Mouse (Mus musculus) right cerebral cortex, postnatal 10 days (tissue): ENCODE data around the gene Raver2.
"Not testable (repeated sequence)": the region's sequence is repeated elsewhere in the genome, so short reads cannot be mapped to it uniquely, and the experiment has no call there.

ENCODE experiments used
- DNase-seq, 2 experiments: peaks; one replicate each; pipeline ENCODE4 v3.0.0; 2021; ENCODE audit warnings: low spot score in 2 of 2

Raver2 gene

DNA sequence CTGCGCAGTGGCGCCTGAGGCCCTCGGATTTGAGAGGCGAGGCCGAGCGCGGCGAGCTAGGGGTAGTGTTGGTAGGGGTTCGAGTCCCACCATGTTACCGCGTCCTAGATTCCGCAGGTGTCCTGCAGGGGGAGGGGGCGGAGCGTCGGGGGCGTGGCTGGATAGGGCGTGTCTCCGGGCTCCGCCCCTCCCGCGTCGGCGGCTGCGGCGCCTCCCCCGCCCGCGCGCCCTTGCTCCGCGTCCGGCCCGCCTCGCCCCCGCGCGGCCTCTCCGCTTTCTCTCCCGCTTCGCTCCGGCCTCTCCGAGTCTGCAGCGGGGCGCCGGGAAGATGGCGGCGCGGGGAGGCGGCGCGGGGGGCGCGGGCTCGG is at the start of gene Raver2:
Gene Raver2 (plus strand): TSS at position 198 of the 368 bp plus-strand sequence.
- DNase-seq: peak; percentile 59 to 67

DNA sequence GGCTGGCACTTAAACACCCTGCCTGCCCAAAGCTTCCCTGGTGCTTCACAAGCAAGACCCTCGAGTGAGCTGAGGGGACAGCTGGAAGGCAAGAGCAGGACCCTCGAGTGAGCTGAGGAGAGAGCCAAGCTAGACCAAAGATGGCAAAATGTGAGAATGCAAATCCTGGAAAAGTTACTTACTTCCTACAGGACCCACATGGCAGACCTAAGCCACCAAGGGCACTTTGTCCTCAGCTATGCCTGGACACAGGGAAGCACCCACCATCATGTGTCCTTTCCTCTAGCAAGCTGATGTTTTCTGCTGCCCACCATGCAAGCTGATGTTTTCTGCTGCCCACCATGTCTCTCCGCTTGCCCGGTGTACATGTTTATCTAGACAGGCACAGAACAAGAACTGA is 48.2 kb upstream of the Raver2 start, which contains the start of gene Gm10577:
Gene Gm10577 (minus strand): TSS at position 101 of the 400 bp plus-strand sequence.
- DNase-seq: no peak

DNA sequence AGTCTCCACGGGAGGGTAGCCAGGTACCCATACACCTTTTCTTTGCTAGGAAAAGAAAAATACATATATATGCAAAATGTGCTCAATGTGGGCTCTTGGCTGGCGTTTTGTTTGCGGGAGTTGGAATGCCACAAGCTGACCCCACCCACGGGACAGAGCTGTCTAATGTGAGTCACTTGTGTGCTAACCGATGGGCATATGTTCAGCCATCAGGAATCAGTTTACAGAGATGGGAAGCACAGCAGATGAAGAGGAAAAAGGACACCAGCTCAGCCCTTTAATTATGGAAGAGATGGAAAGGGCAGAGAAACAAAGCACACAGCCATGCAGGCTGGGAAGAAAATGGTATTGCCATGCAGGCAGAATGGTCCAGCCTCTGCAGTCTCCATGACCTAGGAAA is 42.2 kb upstream of the Raver2 start:
- peak; percentile 43 to 44 for DNase-seq

DNA sequence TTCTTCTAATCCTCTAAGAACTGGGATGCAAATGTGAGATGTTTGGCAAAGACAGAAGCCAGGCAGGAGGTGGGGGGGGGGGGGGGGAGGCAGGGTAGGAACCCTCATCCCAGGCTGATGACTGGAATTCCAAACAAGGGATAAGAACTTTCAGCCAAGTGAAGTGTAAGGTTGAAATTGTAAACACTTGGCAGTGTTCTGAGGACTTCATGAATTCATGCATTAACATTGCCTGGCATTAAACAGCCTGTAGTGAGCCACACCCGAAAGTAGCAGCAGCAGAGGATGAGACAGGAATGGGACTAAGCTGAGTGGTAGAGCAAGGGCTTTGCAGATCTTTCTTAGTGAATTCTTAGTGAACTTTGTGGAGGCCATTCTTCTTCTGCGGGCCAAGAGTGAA is 41.8 kb upstream of the Raver2 start:
- DNase-seq: peak in 1 of 2 experiments; percentile 33

DNA sequence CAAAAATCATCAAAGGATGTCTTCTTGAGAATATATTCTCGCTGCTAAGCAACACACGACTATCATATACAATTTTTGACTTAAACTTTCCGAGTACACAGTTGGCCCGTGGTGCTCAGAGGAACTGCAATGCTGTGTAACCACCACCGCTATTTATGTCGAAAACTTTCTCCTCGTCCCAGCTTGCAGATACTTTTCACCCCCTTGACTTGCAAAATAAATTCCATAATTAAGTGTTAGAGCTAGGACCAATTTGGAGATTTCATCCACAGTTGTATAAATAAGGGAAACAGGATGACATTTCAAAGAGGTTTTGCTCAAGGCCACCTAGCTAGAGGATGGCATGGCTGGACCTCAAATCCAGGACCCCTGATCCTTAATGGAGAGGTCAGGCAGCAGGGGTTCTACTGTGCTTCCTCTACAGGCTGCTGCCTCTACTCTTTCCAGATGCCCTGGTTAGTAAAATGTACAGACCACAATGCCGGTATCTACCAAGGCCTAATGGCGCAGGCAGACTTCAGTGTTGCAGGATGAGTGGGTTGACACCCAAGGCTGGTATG is 40.9 kb upstream of the Raver2 start:
- no peak for DNase-seq

DNA sequence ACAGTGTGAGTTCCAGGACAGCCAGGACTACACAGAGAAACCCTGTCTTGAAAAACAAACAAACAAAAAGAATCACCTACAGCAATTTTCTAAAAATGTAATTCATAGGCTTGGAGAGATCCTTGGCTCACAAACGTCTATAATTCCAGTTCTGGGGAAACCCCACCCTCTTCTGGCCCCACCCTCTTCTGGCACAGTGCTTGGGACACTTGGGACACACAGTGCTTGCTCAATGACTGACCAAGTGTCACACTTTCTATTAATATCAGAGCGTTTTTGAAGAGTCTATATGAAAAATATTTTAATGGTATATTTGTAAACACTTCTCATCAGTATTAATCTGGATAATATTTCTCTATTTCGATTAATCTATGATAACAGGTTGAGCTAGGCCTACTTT is 35.7 kb upstream of the Raver2 start:
- DNase-seq: no peak

DNA sequence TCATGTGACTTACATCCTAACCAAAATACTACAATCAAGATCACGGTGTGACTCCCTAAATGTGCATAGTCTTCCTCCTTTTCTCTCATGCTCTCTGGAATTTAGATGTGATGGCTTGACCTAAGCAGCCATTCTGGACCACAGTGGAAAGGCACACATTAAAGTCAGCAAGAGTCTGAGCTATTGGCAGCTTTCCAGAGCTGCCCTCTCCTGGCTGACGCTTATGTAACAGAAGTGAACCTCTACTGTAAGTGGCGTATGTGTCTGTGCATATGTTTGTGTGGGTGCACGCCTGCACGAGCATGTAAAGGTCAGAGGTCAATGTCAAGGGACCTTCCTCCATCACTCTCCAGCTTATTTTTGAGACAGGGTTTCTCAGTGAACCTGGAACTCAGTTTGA is 33.7 kb upstream of the Raver2 start:
- DNase-seq: no peak

DNA sequence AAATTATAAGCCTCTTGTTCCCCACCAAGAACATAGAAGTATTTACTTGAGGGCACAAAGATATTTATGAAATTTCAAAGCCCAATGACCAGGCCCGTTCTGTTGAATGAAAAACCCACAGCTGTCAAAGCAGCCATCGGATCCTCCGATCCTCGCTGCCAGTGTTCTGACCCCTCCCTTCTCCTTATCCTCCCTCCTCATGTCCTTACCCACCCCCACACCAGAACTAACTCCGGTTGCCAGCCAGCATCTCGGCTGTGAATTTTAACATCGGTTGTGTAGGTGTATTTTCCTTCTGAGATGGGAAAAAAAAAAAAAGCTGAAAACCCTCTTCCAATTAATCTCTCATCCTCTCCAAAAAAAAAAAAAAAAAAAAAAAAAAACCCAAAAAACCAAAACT is 31.6 kb upstream of the Raver2 start:
- peak; percentile 72 to 84 for DNase-seq

DNA sequence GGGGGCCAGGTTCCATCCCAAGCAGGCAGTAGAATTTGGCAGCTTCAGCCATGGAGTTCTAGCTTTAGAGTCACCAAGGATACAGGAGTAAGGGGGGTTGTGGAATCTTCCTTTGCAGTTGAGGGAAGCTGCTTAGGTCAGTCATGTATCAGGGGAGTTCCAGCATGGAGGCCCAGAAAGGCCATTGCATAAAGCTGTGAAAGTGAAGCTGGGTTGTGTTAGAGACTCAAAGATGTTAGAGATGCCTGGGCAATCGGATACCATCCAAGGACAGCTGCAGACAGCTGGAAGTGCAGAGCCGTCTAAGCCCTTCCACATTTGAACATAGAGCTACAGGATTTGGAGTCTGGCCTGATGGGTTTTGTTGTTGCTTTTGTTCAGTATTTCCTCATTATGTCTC is 25.1 kb upstream of the Raver2 start:
- no peak for DNase-seq

DNA sequence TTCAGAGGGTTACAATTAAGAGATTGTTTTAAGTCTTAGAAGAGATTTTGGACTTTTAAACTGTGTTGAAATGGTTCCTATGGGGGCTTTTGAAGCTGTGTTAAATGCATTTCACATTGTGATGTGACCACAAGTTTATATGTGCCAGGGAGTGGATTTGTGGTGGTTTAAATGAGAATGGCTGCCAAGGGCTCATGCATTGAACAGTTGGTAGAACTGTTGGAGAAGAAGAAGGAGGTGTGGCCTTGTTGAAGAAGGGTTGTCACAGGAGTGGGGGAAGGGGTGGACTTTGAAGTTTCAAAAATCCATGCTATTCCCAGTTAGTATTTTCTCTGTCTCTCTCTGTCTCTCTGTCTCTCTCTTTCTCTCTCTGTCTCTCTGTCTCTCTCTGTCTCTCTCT is 24.6 kb upstream of the Raver2 start:
- DNase-seq: no peak

DNA sequence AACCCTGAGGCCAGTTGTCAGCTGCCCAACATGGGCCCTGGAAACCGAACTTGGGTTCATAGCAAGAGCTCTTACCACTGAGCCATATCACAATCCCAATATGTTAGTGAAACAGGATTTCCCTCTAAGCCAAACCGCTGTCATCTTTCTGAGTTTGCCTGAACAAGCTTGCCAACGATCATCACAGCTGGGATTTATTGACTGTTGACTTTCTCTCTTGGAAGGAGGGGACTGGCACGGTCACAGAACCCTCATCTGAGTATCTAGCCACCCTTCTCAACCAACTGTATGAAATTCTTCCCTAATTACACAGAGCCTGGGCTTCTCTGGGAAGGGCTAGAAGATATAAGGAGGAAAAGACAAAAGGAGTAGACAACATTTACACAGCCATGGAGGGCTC is 22.2 kb upstream of the Raver2 start:
- DNase-seq: no peak

DNA sequence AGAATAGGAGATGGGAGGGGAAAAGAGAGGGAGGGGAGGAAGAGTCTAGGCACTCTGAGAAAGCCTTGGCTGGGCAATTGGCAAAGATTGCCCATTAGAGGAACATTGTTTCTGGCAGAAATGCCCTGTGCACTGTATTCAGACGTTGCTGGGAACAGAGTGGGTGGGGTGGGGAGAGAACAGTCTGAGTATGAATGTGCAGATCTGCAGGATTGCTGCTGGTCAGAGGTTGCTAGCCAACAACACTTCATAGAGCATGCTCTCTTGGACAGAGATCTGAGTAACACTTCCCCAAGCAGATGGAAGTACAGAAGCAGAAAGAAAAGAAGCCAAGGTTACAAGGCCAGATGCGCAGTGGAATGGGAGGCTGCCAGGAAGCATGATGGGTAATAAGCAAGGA is 6.6 kb upstream of the Raver2 start:
- DNase-seq: peak; percentile 45 to 53

DNA sequence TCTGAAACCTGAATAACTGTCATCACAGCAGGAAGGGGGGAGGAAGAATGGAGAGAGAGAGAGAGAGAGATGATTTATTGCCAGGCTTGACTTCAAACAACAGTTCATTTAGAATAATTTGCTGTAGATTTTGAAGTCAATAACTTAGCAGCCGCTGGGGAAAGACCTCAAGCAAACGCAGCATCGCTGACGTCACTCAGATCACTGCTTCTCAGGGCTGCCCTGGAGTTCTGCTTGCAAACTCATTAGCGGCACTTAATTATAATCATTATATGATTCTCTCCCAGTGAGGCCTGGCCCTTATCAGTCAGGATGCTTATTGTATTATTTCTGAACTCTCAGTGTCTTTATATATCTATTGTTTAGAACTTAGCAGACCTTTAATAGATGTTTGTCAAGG is 2.4 kb upstream of the Raver2 start:
- no peak for DNase-seq

DNA sequence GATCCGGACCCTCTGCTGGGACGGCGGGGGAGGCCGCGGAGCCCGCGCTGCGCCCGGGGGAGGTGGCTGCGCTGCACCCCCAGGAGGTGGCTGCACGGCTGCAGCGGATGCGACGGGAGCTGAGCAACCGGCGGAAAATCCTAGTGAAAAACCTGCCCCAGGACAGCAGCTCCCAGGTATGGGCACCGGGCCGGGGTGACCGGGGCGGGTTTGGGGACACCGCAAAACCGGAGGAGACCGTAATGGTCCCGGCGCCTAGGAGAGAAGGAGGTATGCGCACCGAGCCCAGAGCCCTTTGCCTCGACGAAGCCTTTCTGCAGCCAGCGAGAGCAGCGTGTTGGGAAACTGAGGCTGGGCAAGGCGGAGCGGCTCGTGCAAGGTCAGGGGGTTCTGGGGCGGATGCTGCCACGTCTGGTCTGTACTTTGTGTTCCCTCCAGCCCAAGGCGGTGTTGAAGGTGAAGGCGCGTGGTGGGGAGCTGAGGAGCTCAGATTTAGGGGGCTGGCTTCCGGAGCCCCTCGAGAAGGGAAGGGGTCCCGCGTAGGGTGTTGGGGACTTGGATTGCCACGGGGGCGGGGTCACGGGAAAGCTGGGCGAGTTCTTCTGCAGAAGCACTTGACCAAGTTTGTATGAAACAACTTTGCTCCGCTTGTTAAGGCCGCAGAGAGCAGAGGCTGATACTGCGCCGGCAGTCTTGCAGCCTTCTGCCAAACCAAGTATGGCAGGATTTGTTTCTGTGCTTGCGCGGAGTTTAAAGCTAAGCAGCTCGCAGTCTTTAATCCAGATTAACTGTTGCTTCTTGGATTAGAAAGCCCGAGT is 580 bp downstream of the Raver2 start:
- DNase-seq: peak; percentile 44 to 47

DNA sequence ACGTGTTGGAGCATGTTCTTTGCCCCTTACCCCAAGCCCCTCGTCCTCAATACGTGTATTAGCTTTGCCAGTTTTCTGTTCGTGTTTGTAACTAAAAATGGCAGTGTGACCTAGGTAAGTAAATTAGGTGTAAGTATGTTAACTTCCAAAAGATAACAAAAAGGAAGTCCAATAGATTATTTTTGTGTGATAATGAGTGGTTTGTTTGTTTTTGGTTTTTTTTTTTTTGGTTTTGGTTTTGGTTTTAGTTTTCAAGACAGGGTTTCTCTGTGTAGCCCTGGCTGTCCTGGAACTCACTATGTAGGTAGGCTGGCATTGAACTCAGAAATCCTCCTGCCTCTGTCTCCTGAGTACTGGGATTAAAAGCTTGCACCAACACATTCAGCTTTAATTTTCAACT is 2.8 kb downstream of the Raver2 start:
- DNase-seq: no peak

DNA sequence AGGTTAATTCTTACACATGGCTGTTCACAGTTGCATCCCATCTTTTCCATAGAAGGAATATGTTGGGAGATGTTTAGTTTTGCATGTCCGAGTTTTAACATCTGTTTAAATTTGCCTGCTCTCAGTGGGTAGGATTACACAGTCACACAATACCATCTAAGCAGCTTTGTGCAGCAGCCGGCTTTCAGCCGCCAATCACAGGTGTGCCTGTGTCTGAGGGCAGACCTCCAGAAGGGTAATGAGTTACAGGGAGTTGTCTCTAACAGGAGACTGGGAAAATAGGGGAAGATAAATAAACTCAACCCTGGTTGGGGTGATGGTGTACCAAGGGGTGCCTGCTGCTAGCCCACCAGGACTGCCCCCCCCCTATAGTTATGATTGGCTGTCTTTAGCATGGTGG is 7.6 kb downstream of the Raver2 start:
- no peak for DNase-seq

DNA sequence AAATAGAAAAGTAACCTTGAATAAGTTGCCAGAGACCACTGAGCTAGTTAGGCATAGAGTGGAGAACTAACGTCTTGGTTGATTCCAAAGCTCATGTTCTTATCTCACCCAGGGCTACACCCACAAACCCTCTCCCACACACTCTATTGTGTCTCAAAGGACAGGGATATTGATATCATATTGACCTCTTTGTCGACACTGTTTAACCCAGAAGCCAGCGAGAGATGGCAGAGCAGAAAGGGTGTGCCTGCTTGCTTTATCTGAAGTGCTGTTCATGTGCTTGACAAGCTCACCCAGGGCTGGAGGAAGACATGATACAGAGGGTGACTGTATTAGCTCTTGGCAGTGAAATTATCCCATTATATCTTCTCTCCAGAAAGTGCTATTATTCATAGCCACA is 11.2 kb downstream of the Raver2 start:
- DNase-seq: no peak

DNA sequence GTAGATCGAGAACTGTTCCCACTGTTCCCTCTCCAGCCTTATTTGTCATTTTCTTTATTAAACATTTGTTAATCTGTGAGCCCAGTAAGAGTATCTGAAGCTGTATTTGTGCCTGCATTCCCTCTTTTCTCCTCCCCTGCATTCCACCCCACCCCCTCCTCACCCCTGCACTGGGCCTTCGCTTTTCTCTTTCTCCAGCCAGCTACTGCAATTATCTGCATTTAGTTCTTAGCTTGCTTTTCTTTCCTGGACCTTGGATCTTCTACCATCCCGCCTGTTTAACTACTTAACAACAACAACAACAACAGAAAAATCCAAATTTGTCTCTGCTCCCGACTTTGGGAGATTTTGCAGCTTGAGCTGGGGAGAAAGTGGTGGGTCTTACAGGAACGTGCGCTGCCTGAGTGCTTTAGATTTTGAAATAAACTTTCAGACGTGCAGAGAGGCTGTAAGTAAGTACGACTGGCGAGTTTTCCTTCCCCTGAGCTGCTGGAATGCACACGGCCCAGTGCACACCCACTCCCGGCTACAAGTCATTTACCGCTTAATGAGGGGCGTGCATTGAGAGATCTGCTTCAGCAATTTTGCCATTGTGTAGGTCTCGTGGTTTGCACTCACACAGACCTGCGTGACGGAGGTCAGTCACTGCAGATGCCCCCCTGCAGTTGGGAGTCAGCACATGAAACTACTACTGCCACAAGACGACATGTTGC is 13.5 kb downstream of the Raver2 start:
- no peak for DNase-seq

DNA sequence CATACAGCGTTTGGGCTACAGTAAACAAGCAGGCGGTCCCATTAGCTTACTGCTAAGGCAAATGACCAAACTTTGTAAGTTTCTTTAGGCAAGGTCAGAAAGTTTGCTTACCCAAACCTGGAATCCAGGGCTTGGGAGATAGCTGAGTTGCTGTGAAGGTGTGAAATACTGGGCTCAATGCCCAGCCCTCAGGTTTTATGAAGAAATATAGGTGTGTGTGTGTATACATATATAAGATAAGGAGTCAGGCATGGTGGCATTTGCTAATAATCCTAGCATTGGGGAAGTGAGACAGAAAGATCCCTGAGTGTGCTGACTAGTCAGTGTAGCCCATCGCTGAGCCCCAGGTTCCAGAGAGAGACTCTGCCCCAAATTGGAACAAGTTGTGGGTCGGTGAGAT is 16.1 kb downstream of the Raver2 start:
- no peak for DNase-seq

DNA sequence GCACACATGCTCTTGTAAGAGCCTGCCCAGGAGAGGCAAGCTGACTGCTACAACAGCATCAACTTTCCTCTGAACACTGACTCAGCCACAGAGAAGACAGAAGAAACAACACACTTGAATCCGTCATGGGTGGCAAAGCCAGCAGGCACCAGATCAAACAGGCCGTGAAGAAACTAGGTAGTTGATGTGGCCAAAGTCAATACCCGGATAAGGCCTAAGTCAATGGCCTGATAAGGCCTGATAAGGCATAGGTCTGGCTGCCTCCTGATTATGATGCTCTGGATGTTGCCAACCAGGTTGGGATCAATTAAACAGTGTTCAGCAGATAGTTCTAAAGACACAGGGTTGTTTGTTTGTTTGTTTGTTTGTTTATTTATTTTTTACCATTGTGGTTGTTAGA is 17.3 kb downstream of the Raver2 start:
- no peak for DNase-seq

DNA sequence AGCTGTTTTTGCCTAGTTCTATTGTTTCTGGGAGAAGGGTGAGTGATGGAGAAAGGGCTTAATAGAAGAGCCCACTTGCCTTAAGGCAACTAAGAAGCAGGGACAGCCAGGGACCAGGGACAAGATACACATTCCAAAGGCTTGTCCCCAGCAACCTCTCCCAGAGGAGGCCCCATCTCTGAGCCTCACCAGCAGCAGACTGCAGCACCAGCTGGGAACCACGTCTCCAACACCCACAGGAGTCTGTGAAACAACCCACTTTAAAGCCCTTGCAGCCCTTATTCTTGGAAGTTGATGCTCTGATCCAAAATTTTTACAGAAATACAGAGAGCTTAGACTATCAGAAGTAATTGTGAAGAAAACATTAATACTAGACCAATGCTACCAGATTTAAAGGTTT is 18.9 kb downstream of the Raver2 start:
- peak; percentile 41 to 48 for DNase-seq

DNA sequence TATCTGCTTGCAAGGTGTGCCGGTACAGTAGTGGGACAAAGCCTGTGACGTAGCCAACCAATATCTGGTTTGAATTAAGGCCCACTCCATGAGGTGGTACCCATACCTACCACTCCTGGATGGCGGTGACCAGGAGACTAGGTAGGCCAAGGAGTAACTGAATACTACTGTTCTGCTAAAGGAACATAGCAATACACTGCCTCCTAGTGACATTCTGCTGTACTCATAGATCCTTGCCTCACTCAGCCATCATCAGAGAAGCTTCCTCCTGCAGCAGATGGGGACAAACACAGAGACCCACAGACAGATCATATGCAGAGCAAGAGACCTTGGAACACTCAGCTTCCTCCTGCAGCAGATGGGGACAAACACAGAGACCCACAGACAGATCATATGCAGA is 21.8 kb downstream of the Raver2 start:
- not testable (repeated sequence) for DNase-seq

DNA sequence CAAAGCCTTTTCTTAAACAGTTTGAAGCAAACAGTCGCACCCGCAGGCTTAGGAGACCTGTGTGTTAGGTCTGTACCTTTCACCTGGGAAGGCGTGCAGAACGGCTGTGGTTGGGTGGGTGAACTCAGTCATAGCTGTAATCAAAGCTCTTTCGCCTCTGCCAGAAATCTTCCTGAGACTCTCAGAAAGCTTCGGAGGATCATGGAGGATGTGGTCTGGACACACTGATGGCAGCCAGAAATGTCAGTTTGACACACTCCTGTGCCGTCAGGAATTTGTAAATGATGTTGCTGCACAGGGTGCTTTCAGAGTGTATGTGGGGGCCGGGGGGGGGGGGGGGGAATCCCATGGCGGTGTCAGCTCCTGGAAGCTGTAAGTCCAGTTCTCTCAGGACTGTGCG is 24.5 kb downstream of the Raver2 start:
- DNase-seq: no peak
